17 mouse cellular contexts compared by ENCODE assay signal in the genomic region with DNA sequence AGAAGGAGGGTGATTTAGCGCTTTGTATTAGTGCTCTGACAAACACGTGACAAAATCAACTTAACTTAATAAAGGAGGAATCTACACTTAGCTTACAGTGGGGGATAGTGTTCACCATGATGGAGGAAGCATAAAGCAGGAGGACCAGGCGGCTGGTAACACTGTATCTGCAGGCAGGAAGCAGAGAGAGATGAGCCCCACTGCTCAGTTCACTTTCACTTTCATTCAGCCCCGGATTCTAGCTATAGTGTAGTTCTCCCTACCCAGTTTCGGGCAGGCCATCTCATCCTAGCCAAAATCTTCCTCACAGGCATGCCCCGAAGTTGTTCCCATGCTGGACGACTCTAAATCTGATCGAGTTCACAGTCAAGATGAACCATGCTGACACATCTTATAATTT.
DNase-seq lines count a peak whose midpoint lies in the region; ATAC-seq lines count a peak whose summit lies in the region.
"Had no signal": no experiment of that assay in that cellular context is flagged by ENCODE, and none has a peak within 500 bp of the region (broad histone marks: within the 10 kb centered on the region; RNA-seq: fewer than 3 reads in every experiment).

No protein-coding gene starts in this region.

- 57% methylated on average over 8 of the region's 8 CpGs for WGBS in liver, embryonic 12.5 days (ENCODE audit: insufficient replicate concordance)

- no peak overlapping the region for H3K4me2 ChIP-seq in liver, embryonic 12.5 days
- H3K4me2 ChIP-seq: intestine, embryonic 15.5 days; lung, embryonic 14.5 days; midbrain, embryonic 15.5 days; neural tube, embryonic 12.5 days had no signal

- no peaks in the 10 kb centered on the region for H3K36me3 ChIP-seq in liver, embryonic 12.5 days
- H3K36me3 ChIP-seq: intestine, embryonic 15.5 days; midbrain, embryonic 15.5 days; neural tube, embryonic 12.5 days had no signal

- no peak overlapping the region for H3K9ac ChIP-seq in liver, embryonic 12.5 days
- H3K9ac ChIP-seq: intestine, embryonic 15.5 days; lung, embryonic 14.5 days; midbrain, embryonic 15.5 days; neural tube, embryonic 12.5 days had no signal

- H3K9me3 ChIP-seq in liver, embryonic 12.5 days (replicated peaks) = no peaks in the 10 kb centered on the region
- H3K9me3 ChIP-seq: intestine, embryonic 15.5 days; midbrain, embryonic 15.5 days; neural tube, embryonic 12.5 days had no signal

- ATAC-seq in megakaryocyte progenitor cell, adult 5-6 weeks (replicated peaks; ENCODE audit: poor library complexity) = peak; percentile 69; the same call in 1 of the 2 replicates
- ATAC-seq in liver, embryonic 12.5 days = no peak
- ATAC-seq: intestine, embryonic 15.5 days; midbrain, embryonic 15.5 days had no signal

- no peak overlapping the region for H3K27ac ChIP-seq in liver, embryonic 12.5 days
- H3K27ac ChIP-seq: intestine, embryonic 15.5 days; macrophage; midbrain, embryonic 15.5 days; neural tube, embryonic 12.5 days had no signal

- peak; percentile 27 for DNase-seq in thymus, postnatal 0 days (ENCODE audit: low spot score)
- DNase-seq in thymus, postnatal 10 days (ENCODE audit: low spot score in 2 of 2) = no peak
- DNase-seq in T-cell, adult 2 months (ENCODE audit: low spot score) = peak; percentile 62
- no peak for DNase-seq in ovary, postnatal 36 days (ENCODE audit: low spot score)
- no peak for DNase-seq in kidney, postnatal 36 days
- DNase-seq: cerebellum, adult 9-10 months; gastrocnemius, postnatal 10 days; left cerebral cortex, postnatal 4 days; lung, embryonic 14.5 days; right cerebral cortex, postnatal 25 days; thymus, postnatal 14 days had no signal

- no peak overlapping the region for H3K4me3 ChIP-seq in liver, embryonic 12.5 days
- H3K4me3 ChIP-seq: intestine, embryonic 15.5 days; midbrain, embryonic 15.5 days; neural tube, embryonic 12.5 days had no signal

- H3K27me3 ChIP-seq in liver, embryonic 12.5 days (replicated peaks) = no peaks in the 10 kb centered on the region
- H3K27me3 ChIP-seq: intestine, embryonic 15.5 days; midbrain, embryonic 15.5 days; neural tube, embryonic 12.5 days had no signal

- no peaks in the 10 kb centered on the region for H3K4me1 ChIP-seq in liver, embryonic 12.5 days
- H3K4me1 ChIP-seq: intestine, embryonic 15.5 days; midbrain, embryonic 15.5 days; neural tube, embryonic 12.5 days had no signal

Comparison
In these comparisons a context has a peak if more than half of its experiments do, and no peak if none do; other contexts are left out.
1. DNase-seq: peak in thymus, postnatal 0 days (single experiment) and T-cell, adult 2 months (single experiment); none in thymus, postnatal 10 days (0 of 2), ovary, postnatal 36 days (single experiment) and kidney, postnatal 36 days (0 of 2).